Mouse (Mus musculus) testis, adult 2 months (tissue): ENCODE results near the gene Nkx6-2. TPM values are rescaled to one million over a fixed set of nuclear protein-coding genes. Genes with fewer than 3 reads are reported as not detected.

Source experiments
- H3K27ac ChIP-seq: fragments of 200-500 bp; 2 replicates; pipeline ENCODE4 v1.5.1; 2012; ENCODE audit warnings: low read depth, low read length; ENCODE audit not compliant: control insufficient read depth, insufficient read depth
- H3K27me3 ChIP-seq: fragments of 200-500 bp; 2 replicates; pipeline ENCODE4 v1.6.1; 2012; ENCODE audit warnings: mild to moderate bottlenecking, low read length, moderate library complexity; ENCODE audit not compliant: control insufficient read depth, insufficient read depth
- H3K36me3 ChIP-seq: fragments of 200-500 bp; 2 replicates; pipeline ENCODE4 v1.6.1; 2012; ENCODE audit warnings: mild to moderate bottlenecking, low read length; ENCODE audit not compliant: control insufficient read depth, insufficient read depth
- H3K4me1 ChIP-seq: fragments of 200-500 bp; 2 replicates; pipeline ENCODE4 v1.6.1; 2012; ENCODE audit warnings: low read length; ENCODE audit not compliant: control insufficient read depth, insufficient read depth
- H3K4me3 ChIP-seq: fragments of 200-500 bp; 2 replicates; pipeline ENCODE4 v1.5.1; 2012; ENCODE audit warnings: low read depth, mild to moderate bottlenecking, low read length, moderate library complexity, mixed read lengths; ENCODE audit not compliant: control insufficient read depth
- CTCF ChIP-seq: fragments of 200-500 bp; IDR thresholded peaks from 2 replicates; pipeline ENCODE4 v1.5.1; 2012; ENCODE audit warnings: low read depth, mild to moderate bottlenecking, inconsistent platforms, low read length, moderate library complexity; ENCODE audit not compliant: control insufficient read depth, insufficient read depth, insufficient replicate concordance
- POLR2A ChIP-seq: fragments of 200-500 bp; IDR thresholded peaks from 2 replicates; pipeline ENCODE4 v1.6.1; 2012; ENCODE audit warnings: low read depth, mild to moderate bottlenecking, inconsistent platforms, low read length, moderate library complexity; ENCODE audit not compliant: control insufficient read depth
- polyA plus RNA-seq: library from polyadenylated mRNA; depleted of rRNA; stranded (reverse); fragments of >200 nt; gene quantifications from 2 replicates; pipeline ENCODE4 v1.2.3, GENCODE M21; 2012

Nkx6-2 gene
- polyA plus RNA-seq, 1 experiment = 14.5 TPM

DNA sequence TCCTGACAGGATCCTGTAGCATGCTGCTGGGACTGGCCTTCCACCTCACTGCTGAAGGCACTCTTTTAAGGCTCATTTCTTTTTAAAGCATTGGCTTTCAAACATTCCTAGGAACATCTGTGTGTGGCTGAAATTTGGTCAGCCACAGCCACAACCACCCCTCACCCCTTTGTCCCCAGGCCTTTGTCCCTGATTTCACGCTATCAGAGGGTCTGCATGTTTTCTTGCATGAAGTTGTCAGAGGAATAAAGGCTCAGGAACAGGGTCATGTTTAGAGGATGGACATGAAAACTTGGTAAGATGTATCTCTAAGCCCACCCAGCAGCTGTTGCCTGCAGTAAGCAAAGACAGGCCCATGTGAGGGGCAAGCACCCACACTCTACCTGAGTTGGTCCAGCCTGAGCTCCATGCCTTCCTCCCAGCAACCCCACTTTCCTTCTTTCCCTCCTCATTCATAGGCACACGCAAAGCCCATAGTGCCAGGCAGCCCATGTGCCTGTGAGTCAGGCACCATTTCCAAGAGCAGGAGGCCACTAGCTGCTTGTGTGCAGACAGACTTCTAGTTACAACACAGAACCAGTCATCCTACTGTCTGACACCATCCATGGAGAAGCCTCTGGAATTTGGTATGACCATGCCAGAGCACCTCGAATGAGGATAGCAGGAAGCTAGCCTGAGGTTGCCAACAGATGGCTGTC is 32.4 kb downstream of the Nkx6-2 start:
- Histone ChIP-seq H3K27me3 (no peaks in the 10 kb centered on the region), H3K27ac (no peak overlapping the region), H3K4me3 (no peak overlapping the region), H3K36me3 (no peaks in the 10 kb centered on the region), H3K4me1 (no peaks in the 10 kb centered on the region)
- TF ChIP-seq CTCF = no peak
- TF ChIP-seq POLR2A = no peak

DNA sequence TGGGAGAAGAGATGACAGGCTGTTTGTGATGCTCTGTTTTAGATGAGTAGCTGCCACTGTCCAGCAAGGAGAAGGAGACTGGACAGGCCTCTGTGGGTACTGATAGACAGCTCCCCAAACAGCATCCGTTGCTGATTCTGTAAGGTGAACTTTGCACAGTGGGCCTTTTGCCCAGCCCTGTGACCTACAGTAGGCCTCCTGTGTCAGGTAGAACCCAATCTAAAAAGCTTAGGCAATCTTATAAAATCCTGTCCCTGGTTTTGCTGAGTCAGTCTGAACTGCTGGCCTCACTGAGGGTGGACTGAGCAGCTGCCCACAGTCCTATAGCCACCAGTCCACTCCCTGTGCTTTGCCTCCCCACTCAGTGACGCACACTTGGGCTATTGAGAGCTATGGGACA is 35.3 kb downstream of the Nkx6-2 start:
- Histone ChIP-seq H3K27me3 (no peaks in the 10 kb centered on the region), H3K36me3 (no peaks in the 10 kb centered on the region), H3K27ac (no peak overlapping the region), H3K4me3 (no peak overlapping the region), H3K4me1 (no peaks in the 10 kb centered on the region)
- TF ChIP-seq POLR2A = no peak
- no peak for TF ChIP-seq CTCF

GRCm38 (mm10) chr7:139544706-139545625 is 37.6 kb downstream of the Nkx6-2 start:
- Histone ChIP-seq H3K4me1 (no peaks in the 10 kb centered on the region), H3K36me3 (no peaks in the 10 kb centered on the region), H3K27ac (no peak overlapping the region), H3K27me3 (no peaks in the 10 kb centered on the region), H3K4me3 (no peak overlapping the region)
- TF ChIP-seq POLR2A = no peak
- no peak for TF ChIP-seq CTCF

- Histone ChIP-seq H3K27me3 (no peaks in the 10 kb centered on the region), H3K4me3 (no peak overlapping the region), H3K4me1 (no peaks in the 10 kb centered on the region), H3K36me3 (no peaks in the 10 kb centered on the region), H3K27ac (no peak overlapping the region)
- TF ChIP-seq CTCF (no peak), POLR2A (no peak)
These were observed 41.2 kb downstream of the Nkx6-2 start for GRCm38 (mm10) chr7:139541422-139541821.

- no peaks in the 10 kb centered on the region for H3K4me1 ChIP-seq
- no peak overlapping the region for H3K4me3 ChIP-seq
- no peaks in the 10 kb centered on the region for H3K36me3 ChIP-seq
- H3K27ac ChIP-seq = no peak overlapping the region
- TF ChIP-seq POLR2A (no peak), CTCF (no peak)
- no peaks in the 10 kb centered on the region for H3K27me3 ChIP-seq
These were observed 42.0 kb downstream of the Nkx6-2 start for GRCm38 (mm10) chr7:139540601-139541000.

- H3K27ac ChIP-seq = no peak overlapping the region
- H3K36me3 ChIP-seq = no peaks in the 10 kb centered on the region
- no peaks in the 10 kb centered on the region for H3K4me1 ChIP-seq
- no peaks in the 10 kb centered on the region for H3K27me3 ChIP-seq
- H3K4me3 ChIP-seq = no peak overlapping the region
- TF ChIP-seq CTCF (no peak), POLR2A (no peak)
These were observed 44.1 kb downstream of the Nkx6-2 start for GRCm38 (mm10) chr7:139538541-139538940.

GRCm38 (mm10) chr7:139537831-139538230 is 44.8 kb downstream of the Nkx6-2 start:
- H3K27me3 ChIP-seq = no peaks in the 10 kb centered on the region
- no peaks in the 10 kb centered on the region for H3K4me1 ChIP-seq
- H3K27ac ChIP-seq = no peak overlapping the region
- no peak for TF ChIP-seq CTCF
- H3K4me3 ChIP-seq = no peak overlapping the region
- no peaks in the 10 kb centered on the region for H3K36me3 ChIP-seq
